Mouse (Mus musculus): ENCODE results near the gene Kdm2b.

GRCm38 (mm10) chr5:122872626-122873025, 117.0 kb downstream of the Kdm2b start:
- no peak for TF ChIP-seq POLR2A (IDR thresholded peaks at IDR 0.05; ENCODE audit: insufficient read length, low read depth)
- TF ChIP-seq REST (IDR thresholded peaks at IDR 0.05; ENCODE audit: insufficient read depth, insufficient read length): no peak
